Mouse (Mus musculus) myocyte (in vitro differentiated cells): ENCODE data around the gene Psmd11.

Experiments used
- E2F4 ChIP-seq: IDR thresholded peaks from one replicate; pipeline ENCODE4 v1.6.1; 2011; ENCODE audit warnings: mild to moderate bottlenecking, control low read depth, moderate library complexity; ENCODE audit not compliant: insufficient read depth
- MYOG ChIP-seq, 3 experiments: IDR thresholded peaks; one replicate each; pipeline ENCODE4 v1.6.1; 2011; ENCODE audit warnings: control low read depth in 2 of 3, low read depth in 2 of 3, mild to moderate bottlenecking in 2 of 3; ENCODE audit not compliant: insufficient read length in 2 of 3, control insufficient read depth in 1 of 3, insufficient read depth in 1 of 3
- POLR2A ChIP-seq: IDR thresholded peaks from one replicate; pipeline ENCODE4 v1.6.1; 2011; ENCODE audit warnings: low read depth, mild to moderate bottlenecking, control low read depth, moderate library complexity; ENCODE audit not compliant: insufficient read length
- TCF12 ChIP-seq: IDR thresholded peaks from one replicate; pipeline ENCODE4 v1.6.1; 2011; ENCODE audit warnings: mild to moderate bottlenecking, control low read depth; ENCODE audit not compliant: poor library complexity, insufficient read depth, severe bottlenecking
- USF1 ChIP-seq: IDR thresholded peaks from one replicate; pipeline ENCODE4 v1.6.1; 2011; ENCODE audit warnings: low read depth, mild to moderate bottlenecking, control low read depth, moderate library complexity

DNA sequence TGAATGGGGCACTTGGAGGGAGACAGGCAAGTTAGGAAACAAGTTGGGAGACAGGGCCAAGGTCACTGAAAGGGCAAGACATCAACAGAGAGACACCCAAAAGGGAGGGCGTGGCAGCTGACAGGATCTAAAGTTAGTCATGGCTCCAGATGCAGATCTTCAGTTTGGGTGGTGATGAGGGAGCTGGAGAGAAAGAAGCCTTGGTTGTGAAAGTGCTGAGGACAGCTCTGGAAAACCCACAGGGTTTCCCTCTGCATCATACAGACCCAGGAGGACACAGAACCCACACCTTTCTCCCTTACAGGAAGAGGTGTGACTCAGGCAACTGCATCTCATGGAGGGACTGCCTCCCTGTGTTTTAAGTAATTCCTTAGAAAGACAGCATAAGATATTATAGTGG lies 68.2 kb downstream of the Psmd11 start:
- TF ChIP-seq USF1 (no peak), MYOG (IDR thresholded peaks at IDR 0.05; ENCODE audit: control insufficient read depth in 1 of 3, insufficient read depth in 1 of 3, insufficient read length in 2 of 3, low read depth in 2 of 3) (no peak), E2F4 (no peak), POLR2A (no peak), TCF12 (no peak)
